Mouse (Mus musculus) kidney, postnatal 4 days (tissue): ENCODE measurements around the gene Cabin1.

Experiments
- DNase-seq, 2 experiments: peaks; one replicate each; pipeline ENCODE4 v3.0.0; 2021; ENCODE audit warnings: mixed read lengths in 2 of 2

Gene Cabin1

GRCm38 (mm10) chr10:75766856-75767255, 2.7 kb upstream of the Cabin1 start:
- DNase-seq, result peak in 1 of 2 experiments; percentile 21

- peak; percentile 76 to 84 for DNase-seq
Measured at GRCm38 (mm10) chr10:75764519-75765473, 655 bp upstream of the Cabin1 start.

- no peak for DNase-seq
Measured at GRCm38 (mm10) chr10:75762413-75762812, 1.7 kb downstream of the Cabin1 start.

GRCm38 (mm10) chr10:75760311-75760710, 3.8 kb downstream of the Cabin1 start:
- no peak for DNase-seq

GRCm38 (mm10) chr10:75756719-75757118, 7.4 kb downstream of the Cabin1 start:
- DNase-seq, result no peak

- peak; percentile 90 to 91 for DNase-seq
Measured at GRCm38 (mm10) chr10:75744017-75744416, 20.1 kb downstream of the Cabin1 start.

- DNase-seq, result no peak
Measured at GRCm38 (mm10) chr10:75743369-75743768, 20.8 kb downstream of the Cabin1 start.

- DNase-seq, result no peak
Measured at GRCm38 (mm10) chr10:75740866-75741265, 23.3 kb downstream of the Cabin1 start.

- no peak for DNase-seq
Measured at GRCm38 (mm10) chr10:75725449-75725848, 38.7 kb downstream of the Cabin1 start.

- no peak for DNase-seq
Measured at GRCm38 (mm10) chr10:75720215-75720614, 43.9 kb downstream of the Cabin1 start.

- no peak for DNase-seq
Measured at GRCm38 (mm10) chr10:75714795-75715194, 49.3 kb downstream of the Cabin1 start.

GRCm38 (mm10) chr10:75713026-75713425, 51.1 kb downstream of the Cabin1 start:
- no peak for DNase-seq

GRCm38 (mm10) chr10:75710210-75710609, 53.9 kb downstream of the Cabin1 start:
- DNase-seq, result no peak

GRCm38 (mm10) chr10:75709261-75709660, 54.9 kb downstream of the Cabin1 start:
- no peak for DNase-seq

GRCm38 (mm10) chr10:75708633-75708992, 55.5 kb downstream of the Cabin1 start:
- DNase-seq, result peak; percentile 54

GRCm38 (mm10) chr10:75707901-75708632, 56.1 kb downstream of the Cabin1 start:
- no peak for DNase-seq

GRCm38 (mm10) chr10:75706632-75707216, 57.4 kb downstream of the Cabin1 start:
- DNase-seq, result no peak

- no peak for DNase-seq
Measured at GRCm38 (mm10) chr10:75705681-75706400, 58.3 kb downstream of the Cabin1 start.

GRCm38 (mm10) chr10:75704212-75705185, 59.6 kb downstream of the Cabin1 start:
- DNase-seq, result peak; percentile 30 to 47

- DNase-seq, result peak; percentile 61 to 69
Measured at GRCm38 (mm10) chr10:75703504-75703903, 60.6 kb downstream of the Cabin1 start.

- no peak for DNase-seq
Measured at GRCm38 (mm10) chr10:75702494-75702893, 61.6 kb downstream of the Cabin1 start.
